In genomic region chr5:144112574-144113438, GRCm38 (mm10) we compare ENCODE assay signal across 9 mouse cellular contexts. TPM values are rescaled to one million over a fixed set of nuclear protein-coding genes. Genes with fewer than 3 reads are reported as not detected.
A peak's percentile ranks its signal among the peaks of the same experiment; 100 is the strongest.
DNase-seq lines count a peak whose midpoint lies in the region.
"Had no signal": no experiment of that assay in that cellular context is flagged by ENCODE, and none has a peak within 500 bp of the region (broad histone marks: within the 10 kb centered on the region; RNA-seq: fewer than 3 reads in every experiment).

No protein-coding gene starts in this region.

- peak; percentile 24 to 36 for DNase-seq in adrenal gland, adult (ENCODE audit: inconsistent age in 2 of 2, low spot score in 1 of 2)
- no peak for DNase-seq in adrenal gland, adult 2 months
- peak; percentile 49 for DNase-seq in kidney, postnatal 10 days
- DNase-seq in kidney, adult 9 months: no peak
- peak; percentile 44 for DNase-seq in ZHBTc4 (ENCODE audit: low read depth, low spot score)
- DNase-seq in mesoderm, embryonic 11.5 days (ENCODE audit: low read depth, low spot score): peak; percentile 19
- no peak for DNase-seq in spleen, adult 18-20 months
- no peak for DNase-seq in testis, postnatal 10 days (ENCODE audit: low spot score)
- DNase-seq: thymus, adult 2 months had no signal

RNA-seq across cellular contexts. Expression of gene Lmtk2, which starts 12.6 kb away (rescaled TPM):
- total RNA-seq in adrenal gland, adult 2 months (2021): 10 to 100 TPM; 32.1 to 36.1 TPM
- polyA plus RNA-seq in adrenal gland, adult 2 months (2012; rRNA removed): 14.4 and 14.6 TPM in 2 replicates

Comparison
In these comparisons a context has a peak if more than half of its experiments do, and no peak if none do; other contexts are left out.
1. DNase-seq: peak in adrenal gland, adult (2 of 2), kidney, postnatal 10 days (single experiment), ZHBTc4 (single experiment) and mesoderm, embryonic 11.5 days (single experiment); none in adrenal gland, adult 2 months (single experiment), kidney, adult 9 months (single experiment), spleen, adult 18-20 months (0 of 2) and testis, postnatal 10 days (single experiment).